Mouse (Mus musculus): ENCODE measurements around the gene Mroh9. TPM values are rescaled to one million over a fixed set of nuclear protein-coding genes. Genes with fewer than 3 reads are reported as not detected.

Gene Mroh9
- total RNA-seq, 4 experiments from 2014 or later: not detected

DNA sequence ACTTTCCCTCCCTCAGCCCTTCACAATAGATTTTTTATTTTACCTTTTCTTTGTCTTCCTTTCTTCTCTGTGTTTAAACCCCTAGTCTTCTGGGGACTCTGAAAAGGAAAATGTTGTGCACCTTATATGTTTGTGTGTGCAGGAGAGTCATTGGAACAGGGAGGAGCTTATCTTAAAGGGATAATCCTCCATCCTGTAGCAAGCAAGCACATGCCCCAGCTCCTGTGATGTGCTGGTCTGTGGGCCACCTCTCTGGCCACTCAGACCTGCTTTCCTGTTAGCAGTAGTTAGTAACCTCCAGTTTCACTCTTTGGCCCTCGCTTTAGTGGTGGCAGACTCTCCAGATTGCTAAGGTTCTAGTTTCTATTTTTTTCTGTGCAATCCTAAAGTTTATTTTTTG, 101.0 kb downstream of the Mroh9 start, which contains the start of gene Fmo3:
Gene Fmo3 (minus strand): TSS at position 101 of the 400 bp plus-strand sequence.
- no peak for DNase-seq (ENCODE audit: low spot score in 2 of 2)

Other genes with a start within 250 kb of the Mroh9 start
- gene Fmo1, start 219.1 kb downstream of the Mroh9 start, total RNA-seq (2022): 10 to 100 TPM; 10.2 to 14.4 (median 11.7) TPM
- 10 to 100 TPM in 1 of 4 experiments, 1 to 10 TPM in 3; 4.1 to 10.4 (median 6.6) TPM for gene Fmo2, start 186.9 kb downstream of the Mroh9 start, total RNA-seq (2022)
- gene Fmo6, start 148.2 kb downstream of the Mroh9 start, total RNA-seq (2022): not detected
- not detected for gene Fmo3, start 101.1 kb downstream of the Mroh9 start, total RNA-seq (2022)
- gene Prrx1, start 228.0 kb upstream of the Mroh9 start, total RNA-seq (2022): 1 to 10 TPM; 3.9 to 6.3 (median 5.2) TPM